Mouse (Mus musculus): Measurements from ENCODE around the gene Actr1b.

The Actr1b gene

GRCm38 (mm10) chr1:36714311-36714710 is at the start of gene Actr1b:
Gene Actr1b (minus strand): TSS chr1:36714422.
- no peak for DNase-seq (ENCODE audit: low read depth, low spot score)

GRCm38 (mm10) chr1:36761568-36761967 is 47.3 kb upstream of the Actr1b start, which contains the start of gene Zap70:
Gene Zap70 (plus strand): TSS chr1:36761798.
- no peak for DNase-seq (ENCODE audit: low read depth, low spot score)

- DNase-seq (ENCODE audit: low read depth, low spot score): no peak
Measured at GRCm38 (mm10) chr1:36761061-36761460, 46.8 kb upstream of the Actr1b start.

GRCm38 (mm10) chr1:36760401-36760800 is 46.2 kb upstream of the Actr1b start:
- no peak for DNase-seq (ENCODE audit: low read depth, low spot score)

GRCm38 (mm10) chr1:36759076-36759475 is 44.9 kb upstream of the Actr1b start:
- DNase-seq (ENCODE audit: low read depth, low spot score): peak; percentile 61

- peak; percentile 50 for DNase-seq (ENCODE audit: low read depth, low spot score)
Measured at GRCm38 (mm10) chr1:36758553-36758952, 44.3 kb upstream of the Actr1b start.

- no peak for DNase-seq (ENCODE audit: low read depth, low spot score)
Measured at GRCm38 (mm10) chr1:36753932-36754675, 39.9 kb upstream of the Actr1b start.

GRCm38 (mm10) chr1:36746452-36746851 is 32.2 kb upstream of the Actr1b start:
- peak; percentile 69 for DNase-seq (ENCODE audit: low read depth, low spot score)

- peak; percentile 46 for DNase-seq (ENCODE audit: low read depth, low spot score)
Measured at GRCm38 (mm10) chr1:36745661-36746060, 31.4 kb upstream of the Actr1b start.

GRCm38 (mm10) chr1:36744268-36744944 is 30.2 kb upstream of the Actr1b start:
- peak; percentile 83 for DNase-seq (ENCODE audit: low read depth, low spot score)

GRCm38 (mm10) chr1:36743046-36743445 is 28.8 kb upstream of the Actr1b start:
- no peak for DNase-seq (ENCODE audit: low read depth, low spot score)

- DNase-seq (ENCODE audit: low read depth, low spot score): no peak
Measured at GRCm38 (mm10) chr1:36739231-36739630, 25.0 kb upstream of the Actr1b start.

- peak; percentile 92 for DNase-seq (ENCODE audit: low read depth, low spot score)
Measured at GRCm38 (mm10) chr1:36737300-36737699, 23.1 kb upstream of the Actr1b start.

GRCm38 (mm10) chr1:36724057-36724431 is 9.8 kb upstream of the Actr1b start:
- no peak for DNase-seq (ENCODE audit: low read depth, low spot score)

- no peak for DNase-seq (ENCODE audit: low read depth, low spot score)
Measured at GRCm38 (mm10) chr1:36723146-36724056, 9.2 kb upstream of the Actr1b start.

GRCm38 (mm10) chr1:36718786-36719185 is 4.6 kb upstream of the Actr1b start:
- DNase-seq (ENCODE audit: low read depth, low spot score): no peak

GRCm38 (mm10) chr1:36711104-36711503 is 3.1 kb downstream of the Actr1b start:
- no peak for DNase-seq (ENCODE audit: low read depth, low spot score)

GRCm38 (mm10) chr1:36709854-36710280 is 4.4 kb downstream of the Actr1b start, which contains the start of gene 4933424G06Rik:
Gene 4933424G06Rik (plus strand): TSS chr1:36710149.
- peak; percentile 98 for DNase-seq (ENCODE audit: low read depth, low spot score)

GRCm38 (mm10) chr1:36709055-36709853 is 5.0 kb downstream of the Actr1b start:
- DNase-seq (ENCODE audit: low read depth, low spot score): peak; percentile 65

- DNase-seq (ENCODE audit: low read depth, low spot score): no peak
Measured at GRCm38 (mm10) chr1:36708626-36709025, 5.6 kb downstream of the Actr1b start.

GRCm38 (mm10) chr1:36707797-36708196 is 6.4 kb downstream of the Actr1b start:
- peak; percentile 92 for DNase-seq (ENCODE audit: low read depth, low spot score)
